Mouse (Mus musculus): ENCODE measurements at regions not wholly inside any gene's neighbourhood (a gene's known extent, or its start where the extent isn't known, plus 50 kb on each side); places are given as distances from the start of the nearest gene placed in this dataset.
A peak's percentile ranks its signal among the peaks of the same experiment; 100 is the strongest.
"Not testable (repeated sequence)": the region's sequence is repeated elsewhere in the genome, so short reads cannot be mapped to it uniquely, and the experiment has no call there.

GRCm38 (mm10) chr14:27562564-27562963 lies 54.3 kb upstream of the Ccdc66 start:
- not testable (repeated sequence) for DNase-seq

DNA sequence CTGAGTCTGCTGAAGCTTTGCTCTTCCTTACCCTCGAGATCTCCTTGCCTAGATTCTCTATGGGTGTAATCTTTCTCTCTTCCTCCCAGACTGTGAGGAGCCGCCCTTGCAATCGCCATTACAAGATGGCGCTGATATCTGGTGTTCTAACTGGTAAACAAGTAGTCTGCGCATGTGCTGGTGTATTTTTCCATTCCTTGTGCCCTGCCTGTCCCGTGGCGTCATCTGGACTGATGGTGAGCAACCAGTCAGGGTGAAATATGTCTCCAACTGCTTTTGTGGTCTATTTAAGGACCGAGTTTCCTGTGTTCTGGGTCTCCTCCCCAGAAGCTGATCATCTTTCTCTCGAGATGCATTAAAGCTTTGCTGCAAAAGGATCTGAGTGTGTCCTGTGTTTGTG lies 53.7 kb upstream of the Ccdc66 start:
- not testable (repeated sequence) for DNase-seq

DNA sequence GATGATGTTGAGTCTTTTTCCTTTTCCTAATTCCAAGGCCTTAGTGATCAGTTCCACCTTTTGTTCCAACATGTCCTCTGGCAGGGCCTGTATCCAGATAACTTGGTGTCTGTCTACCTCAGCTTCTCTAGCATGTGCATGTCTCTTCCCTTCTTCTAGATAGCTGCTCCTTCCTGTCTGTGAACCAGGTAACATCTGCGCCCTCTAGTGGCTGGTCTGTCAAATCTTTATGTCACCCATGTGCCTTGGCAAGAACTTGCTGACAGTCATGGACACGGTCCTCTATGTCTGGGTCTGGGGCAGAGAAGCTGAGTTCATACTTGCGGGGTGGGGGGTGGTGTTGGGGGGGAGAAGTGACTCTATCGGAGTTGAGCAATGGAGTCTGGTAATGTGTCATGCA lies 52.2 kb upstream of the Ccdc66 start:
- peak; percentile 35 for DNase-seq

DNA sequence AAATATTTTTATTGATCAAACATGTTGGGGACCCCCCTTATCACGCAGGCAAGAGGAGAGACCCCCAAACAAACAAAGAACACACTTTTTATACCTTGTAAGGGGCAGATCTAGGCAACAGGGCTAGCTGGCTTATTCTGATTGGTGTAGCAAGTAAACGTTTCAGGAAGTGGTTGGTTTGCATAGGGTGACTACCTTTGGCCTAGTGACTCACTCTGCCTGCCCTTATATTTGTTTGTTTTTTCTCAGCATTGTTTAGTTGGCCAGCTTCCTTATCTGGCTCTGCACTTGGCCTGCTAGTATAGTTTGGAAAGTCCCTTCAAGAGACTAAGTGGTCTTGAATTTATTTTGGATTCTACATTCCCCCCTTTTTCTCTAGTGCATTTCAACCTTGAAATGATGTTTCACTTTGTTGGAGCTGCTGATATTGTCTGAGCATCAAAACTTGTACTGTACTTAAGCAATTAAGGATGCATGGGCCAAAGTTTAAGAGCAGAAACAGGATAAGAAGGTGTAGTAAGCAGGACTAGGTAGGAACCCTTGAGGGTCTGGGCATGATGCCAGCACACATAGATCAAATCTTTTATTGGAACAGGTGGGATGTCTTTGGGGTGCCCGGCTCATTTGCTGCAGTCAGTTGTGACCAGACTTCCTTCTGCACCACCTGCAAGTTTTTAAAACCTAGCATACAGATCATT lies 50.7 kb upstream of the Ccdc66 start:
- no peak for DNase-seq
